In the genomic region with DNA sequence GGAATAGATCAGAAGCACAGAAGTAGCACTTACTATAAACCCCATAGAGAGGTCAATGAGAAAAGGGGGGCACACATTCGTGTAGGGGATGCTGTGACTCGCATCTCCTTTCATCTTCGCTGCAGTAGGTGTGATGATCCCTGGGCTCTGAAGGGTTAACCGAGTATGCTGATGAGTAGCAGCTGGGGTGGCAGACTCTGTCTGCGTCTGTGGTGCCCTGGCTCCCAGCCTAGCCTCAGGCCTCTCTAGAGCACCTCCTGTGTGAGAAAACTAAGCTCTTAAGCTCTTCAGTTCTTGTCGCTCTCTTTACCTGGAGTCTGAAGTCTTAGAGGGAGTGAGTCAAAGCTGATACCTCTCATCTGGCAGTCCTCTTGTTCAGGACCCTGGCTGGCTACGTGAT, we compare ENCODE assay signal across 16 mouse cellular contexts. TPM values are rescaled to one million over a fixed set of nuclear protein-coding genes. Genes with fewer than 3 reads are reported as not detected.
DNase-seq lines count a peak whose midpoint lies in the region; ATAC-seq lines count a peak whose summit lies in the region.
"Had no signal": no experiment of that assay in that cellular context is flagged by ENCODE, and none has a peak within 500 bp of the region (broad histone marks: within the 10 kb centered on the region; RNA-seq: fewer than 3 reads in every experiment).

No protein-coding gene starts in this region.

- no peak for DNase-seq in heart, postnatal 25 days (ENCODE audit: low spot score)
- peak; percentile 31 for DNase-seq in embryonic facial prominence, embryonic 10.5 days (ENCODE audit: low spot score)
- peak; percentile 41 for DNase-seq in hindbrain, embryonic 11.5 days (ENCODE audit: low spot score)
- no peak for DNase-seq in adrenal gland, adult 8-10 months
- DNase-seq in gastrocnemius, adult 8-10 months (ENCODE audit: low spot score in 2 of 2): no peak
- no peak for DNase-seq in left cerebral cortex, postnatal 14 days (ENCODE audit: low spot score in 2 of 2)
- DNase-seq: cerebellum, adult 9-10 months; kidney, adult 11 months; liver, embryonic 13.5 days; right cerebral cortex, adult 18-20 months had no signal

- intact Hi-C loops in heart, postnatal 25 days (cut with DNase I): no loop called here
- intact Hi-C loops in left cerebral cortex, postnatal 14 days (cut with DNase I): no loop called here

- peaks cover 17% of the 10 kb centered on the region for H3K4me1 ChIP-seq in heart, embryonic 12.5 days (replicated peaks)
- H3K4me1 ChIP-seq in embryonic facial prominence, embryonic 10.5 days: peaks cover 56% of the 10 kb centered on the region
- H3K4me1 ChIP-seq in hindbrain, embryonic 11.5 days (replicated peaks; ENCODE audit: control insufficient read depth, insufficient read depth, low read length): peaks cover 4% of the 10 kb centered on the region
- peaks cover 35% of the 10 kb centered on the region for H3K4me1 ChIP-seq in midbrain, embryonic 13.5 days (replicated peaks)
- H3K4me1 ChIP-seq: liver, embryonic 13.5 days had no signal

- WGBS in heart, embryonic 12.5 days: 13% methylated on average over 7 of the region's 7 CpGs
- WGBS in embryonic facial prominence, embryonic 10.5 days: 7% methylated on average over 7 of the region's 7 CpGs
- 18% methylated on average over 7 of the region's 7 CpGs for WGBS in hindbrain, embryonic 11.5 days
- 9% methylated on average over 7 of the region's 7 CpGs for WGBS in midbrain, embryonic 13.5 days

- no peak overlapping the region for H3K9ac ChIP-seq in heart, embryonic 12.5 days
- H3K9ac ChIP-seq in hindbrain, embryonic 11.5 days (ENCODE audit: low read depth, low read length): no peak overlapping the region
- no peak overlapping the region for H3K9ac ChIP-seq in midbrain, embryonic 13.5 days (replicated peaks)
- H3K9ac ChIP-seq: liver, embryonic 13.5 days had no signal

- no peaks in the 10 kb centered on the region for H3K9me3 ChIP-seq in heart, embryonic 12.5 days (replicated peaks)
- H3K9me3 ChIP-seq in embryonic facial prominence, embryonic 10.5 days: no peaks in the 10 kb centered on the region
- H3K9me3 ChIP-seq in hindbrain, embryonic 11.5 days (ENCODE audit: control insufficient read depth, low read length): no peaks in the 10 kb centered on the region
- no peaks in the 10 kb centered on the region for H3K9me3 ChIP-seq in midbrain, embryonic 13.5 days
- H3K9me3 ChIP-seq: liver, embryonic 13.5 days had no signal

- 0 out of 2 replicates have a peak, but pooled peaks cover 3% of the 10 kb centered on the region for H3K27me3 ChIP-seq in heart, embryonic 12.5 days (replicated peaks)
- peaks cover 8% of the 10 kb centered on the region; the same call in 1 of the 2 replicates for H3K27me3 ChIP-seq in embryonic facial prominence, embryonic 10.5 days (replicated peaks; ENCODE audit: low read depth, poor library complexity, severe bottlenecking)
- H3K27me3 ChIP-seq in hindbrain, embryonic 11.5 days (ENCODE audit: control insufficient read depth, insufficient read depth, low read length): no peaks in the 10 kb centered on the region
- H3K27me3 ChIP-seq in midbrain, embryonic 13.5 days: no peaks in the 10 kb centered on the region
- H3K27me3 ChIP-seq: liver, embryonic 13.5 days; Patski had no signal

- no peak overlapping the region for H3K4me3 ChIP-seq in heart, embryonic 12.5 days
- no peak overlapping the region for H3K4me3 ChIP-seq in embryonic facial prominence, embryonic 10.5 days
- H3K4me3 ChIP-seq in hindbrain, embryonic 11.5 days (ENCODE audit: low read depth, low read length): no peak overlapping the region
- no peak overlapping the region for H3K4me3 ChIP-seq in midbrain, embryonic 13.5 days (replicated peaks)
- H3K4me3 ChIP-seq: layer of hippocampus, adult 2 months; liver, embryonic 13.5 days had no signal

- H3K36me3 ChIP-seq in heart, embryonic 12.5 days: no peaks in the 10 kb centered on the region
- no peaks in the 10 kb centered on the region for H3K36me3 ChIP-seq in embryonic facial prominence, embryonic 10.5 days (replicated peaks)
- H3K36me3 ChIP-seq in hindbrain, embryonic 11.5 days (ENCODE audit: control insufficient read depth, insufficient read depth, low read length): no peaks in the 10 kb centered on the region
- no peaks in the 10 kb centered on the region for H3K36me3 ChIP-seq in midbrain, embryonic 13.5 days
- H3K36me3 ChIP-seq: liver, embryonic 13.5 days had no signal

- H3K27ac ChIP-seq in heart, embryonic 12.5 days (ENCODE audit: poor library complexity, severe bottlenecking): no peak overlapping the region
- H3K27ac ChIP-seq in embryonic facial prominence, embryonic 10.5 days (replicated peaks): peak overlapping the region; percentile 78; the same call in 1 of the 2 replicates
- H3K27ac ChIP-seq in hindbrain, embryonic 11.5 days (ENCODE audit: low read depth, low read length): peak overlapping the region; percentile 3; the same call in 1 of the 2 replicates
- peak overlapping the region; percentile 82 for H3K27ac ChIP-seq in midbrain, embryonic 13.5 days
- H3K27ac ChIP-seq: layer of hippocampus, adult 2 months; liver, embryonic 13.5 days had no signal

- no peak for ATAC-seq in heart, embryonic 12.5 days (ENCODE audit: insufficient number of reproducible peaks, low FRiP score)
- 0 out of 2 replicates have a peak, but pooled peaks have one; percentile 36 for ATAC-seq in hindbrain, embryonic 11.5 days (ENCODE audit: low FRiP score)
- peak; percentile 44 for ATAC-seq in midbrain, embryonic 13.5 days
- ATAC-seq: Patski had no signal

- peak overlapping the region; percentile 45; the same call in 1 of the 2 replicates for H3K4me2 ChIP-seq in heart, embryonic 12.5 days
- no peak overlapping the region for H3K4me2 ChIP-seq in hindbrain, embryonic 11.5 days (replicated peaks; ENCODE audit: low read depth, low read length)
- H3K4me2 ChIP-seq in midbrain, embryonic 13.5 days (replicated peaks): peak overlapping the region; percentile 34
- H3K4me2 ChIP-seq: liver, embryonic 13.5 days had no signal

RNA-seq across cellular contexts. Expression of a gene that starts 36.0 kb away (rescaled TPM):
- polyA plus RNA-seq in heart, embryonic 12.5 days (2016; fragmentation: Nextera tagmentation; extraction: Ambion mirVana): 4.7 and 5.2 TPM in 2 replicates
- 1 to 10 TPM; 1.4 to 2.4 TPM for total RNA-seq in heart, postnatal 25 days (2021)
- 7.9 and 9.5 TPM in 2 replicates for polyA plus RNA-seq in embryonic facial prominence, embryonic 10.5 days (2016; fragmentation: Nextera tagmentation; extraction: Ambion mirVana)
- polyA plus RNA-seq in hindbrain, embryonic 11.5 days (2014; fragmentation: Nextera tagmentation; extraction: Ambion mirVana): 7.8 and 11.0 TPM in 2 replicates
- polyA plus RNA-seq in midbrain, embryonic 13.5 days (2015; fragmentation: Nextera tagmentation; extraction: Ambion mirVana): 34.5 and 34.6 TPM in 2 replicates
- total RNA-seq in adrenal gland, adult 8-10 months (2022): 10 to 100 TPM in 1 of 4 experiments, 1 to 10 TPM in 3; 2.5 to 18.0 (median 4.7) TPM
- total RNA-seq in gastrocnemius, adult 8-10 months (2022): under 1 TPM; 0.52 to 0.91 (median 0.71) TPM
- total RNA-seq in left cerebral cortex, postnatal 14 days (2021): 1 to 10 TPM; 6.6 to 6.8 TPM
- total RNA-seq: megakaryocyte progenitor cell, adult 5-6 weeks had no signal

RNA-seq across cellular contexts. Expression of a gene that starts 45.1 kb away (rescaled TPM):
- 11.8 and 12.8 TPM in 2 replicates for polyA plus RNA-seq in heart, embryonic 12.5 days (2016; fragmentation: Nextera tagmentation; extraction: Ambion mirVana)
- 1 to 10 TPM; 5.8 to 6.1 TPM for total RNA-seq in heart, postnatal 25 days (2021)
- 8.0 and 9.5 TPM in 2 replicates for polyA plus RNA-seq in embryonic facial prominence, embryonic 10.5 days (2016; fragmentation: Nextera tagmentation; extraction: Ambion mirVana)
- 31.4 and 40.3 TPM in 2 replicates for polyA plus RNA-seq in hindbrain, embryonic 11.5 days (2014; fragmentation: Nextera tagmentation; extraction: Ambion mirVana)
- 57.3 and 62.8 TPM in 2 replicates for polyA plus RNA-seq in midbrain, embryonic 13.5 days (2015; fragmentation: Nextera tagmentation; extraction: Ambion mirVana)
- total RNA-seq in adrenal gland, adult 8-10 months (2022): 10 to 100 TPM in 3 of 4 experiments, 1 to 10 TPM in 1; 9.7 to 25.3 (median 16.9) TPM
- total RNA-seq in gastrocnemius, adult 8-10 months (2022): 1 to 10 TPM in 3 of 4 experiments, under 1 TPM in 1; 0.63 to 1.8 (median 1.2) TPM
- total RNA-seq in left cerebral cortex, postnatal 14 days (2021): 1 to 10 TPM; 7.6 to 8.3 TPM

RNA-seq across cellular contexts. Expression of a gene that starts 51.3 kb away (rescaled TPM):
- polyA plus RNA-seq in heart, embryonic 12.5 days (2016; fragmentation: Nextera tagmentation; extraction: Ambion mirVana): 0.90 and 1.1 TPM in 2 replicates
- total RNA-seq in heart, postnatal 25 days (2021): not detected
- 2.3 and 2.6 TPM in 2 replicates for polyA plus RNA-seq in embryonic facial prominence, embryonic 10.5 days (2016; fragmentation: Nextera tagmentation; extraction: Ambion mirVana)
- polyA plus RNA-seq in hindbrain, embryonic 11.5 days (2014; fragmentation: Nextera tagmentation; extraction: Ambion mirVana): 5.8 and 7.9 TPM in 2 replicates
- 32.4 and 33.6 TPM in 2 replicates for polyA plus RNA-seq in midbrain, embryonic 13.5 days (2015; fragmentation: Nextera tagmentation; extraction: Ambion mirVana)
- total RNA-seq in adrenal gland, adult 8-10 months (2022): under 1 TPM; 0.03 to 0.25 (median 0.15) TPM
- total RNA-seq in gastrocnemius, adult 8-10 months (2022): not detected
- total RNA-seq in left cerebral cortex, postnatal 14 days (2021): 10 to 100 TPM; 37.6 to 39.6 TPM
- polyA plus RNA-seq: gonadal fat pad, adult 2 months had no signal

Comparison
In these comparisons a context has a peak if more than half of its experiments do, and no peak if none do; other contexts are left out.
1. DNase-seq: peak in embryonic facial prominence, embryonic 10.5 days (single experiment) and hindbrain, embryonic 11.5 days (single experiment); none in heart, postnatal 25 days (single experiment), adrenal gland, adult 8-10 months (single experiment), gastrocnemius, adult 8-10 months (0 of 2) and left cerebral cortex, postnatal 14 days (0 of 2).
2. RNA of a gene that starts 51.3 kb away (total RNA-seq): 37.6 to 39.6 TPM in left cerebral cortex, postnatal 14 days; 0.03 to 0.25 TPM in adrenal gland, adult 8-10 months, not detected in heart, postnatal 25 days and not detected in gastrocnemius, adult 8-10 months; every median in the first group is over 10 times any median in the second.